Mouse (Mus musculus): ENCODE measurements at regions not wholly inside any gene's neighbourhood (a gene's known extent, or its start where the extent isn't known, plus 50 kb on each side); places are given as distances from the start of the nearest gene placed in this dataset.

- TF ChIP-seq CTCF (IDR thresholded peaks at IDR 0.05; ENCODE audit: borderline replicate concordance, insufficient read depth, low read length) (no peak), POLR2A (IDR thresholded peaks at IDR 0.05; ENCODE audit: low read depth, low read length) (no peak)
Observed at GRCm38 (mm10) chr10:119342317-119343114, 102.7 kb upstream of the Cand1 start.

Measured in embryonic fibroblast, embryonic 13.5 days (primary cell).